In the genomic region with DNA sequence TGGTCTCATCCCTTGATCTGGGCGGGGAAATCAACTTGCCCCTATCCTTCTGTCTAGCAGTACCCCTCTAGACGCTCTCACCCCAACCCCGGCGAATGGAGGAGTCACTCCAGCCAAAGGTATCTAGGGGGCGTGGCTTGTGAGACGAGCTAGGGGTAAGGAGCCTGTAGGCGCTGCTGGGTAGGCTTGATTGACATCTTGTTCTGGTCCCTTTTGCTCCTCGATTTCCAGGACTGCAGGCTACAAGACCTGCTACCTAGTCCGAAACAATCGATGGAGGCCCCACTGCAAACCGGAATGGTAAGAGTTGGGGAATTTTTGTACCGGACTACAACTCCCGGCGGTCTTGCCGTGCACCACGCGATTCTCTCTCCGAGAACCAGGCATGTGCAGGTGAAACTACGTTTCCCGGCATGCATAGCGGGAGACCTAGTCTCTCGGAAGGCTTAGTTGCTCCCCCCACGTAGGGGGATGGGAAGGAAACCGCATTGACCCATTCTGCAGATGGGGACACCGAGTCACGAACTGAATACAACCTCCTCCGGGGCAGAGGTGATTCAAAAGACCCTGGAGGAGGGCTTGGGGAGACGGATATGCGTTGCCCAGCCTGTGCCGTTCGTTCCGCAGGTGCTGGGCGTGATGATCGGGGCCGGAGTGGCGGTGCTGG, we compare ENCODE assay signal across 8 mouse cellular contexts. TPM values are rescaled to one million over a fixed set of nuclear protein-coding genes. Genes with fewer than 3 reads are reported as not detected.
A peak's percentile ranks its signal among the peaks of the same experiment; 100 is the strongest.
DNase-seq lines count a peak whose midpoint lies in the region; ATAC-seq lines count a peak whose summit lies in the region.

No protein-coding gene starts in this region.

- no peaks in the 10 kb centered on the region for H3K79me2 ChIP-seq in macrophage (ENCODE audit: inconsistent target)

- WGBS in hindbrain, embryonic 16.5 days = under 1% methylated on average over 36 of the region's 36 CpGs
- WGBS in macrophage (ENCODE audit: missing documents) = 1% methylated on average over 34 of the region's 36 CpGs

- peak overlapping the region; percentile 75 for H3K27ac ChIP-seq in hindbrain, embryonic 16.5 days (ENCODE audit: low read depth, low read length)
- H3K27ac ChIP-seq in macrophage = peak overlapping the region; percentile 42

- H3K9ac ChIP-seq in hindbrain, embryonic 16.5 days (ENCODE audit: low read depth, low read length) = peak overlapping the region; percentile 71

- H3K9me3 ChIP-seq in hindbrain, embryonic 16.5 days (ENCODE audit: control insufficient read depth, low read length) = no peaks in the 10 kb centered on the region

- H3K36me3 ChIP-seq in hindbrain, embryonic 16.5 days (ENCODE audit: control insufficient read depth, insufficient read depth, low read length) = peaks cover 13% of the 10 kb centered on the region
- peaks cover 33% of the 10 kb centered on the region for H3K36me3 ChIP-seq in macrophage (ENCODE audit: inconsistent target)

- peak; percentile 90 for DNase-seq in WW6 (ENCODE audit: low read depth, low spot score)
- peak; percentile 79 to 89 for DNase-seq in cerebellum, postnatal 4 days (ENCODE audit: low spot score in 2 of 2)
- peak; percentile 95 for DNase-seq in gastrocnemius, adult 18-20 months (ENCODE audit: low spot score)
- peak; percentile 95 to 98 for DNase-seq in left cerebral cortex, adult 18-20 months (ENCODE audit: low spot score in 2 of 2)
- DNase-seq in right cerebral cortex, adult 18-20 months = peak; percentile 97
- peak; percentile 81 for DNase-seq in urinary bladder, postnatal 10 days (ENCODE audit: low spot score)

- H3K4me1 ChIP-seq in hindbrain, embryonic 16.5 days (ENCODE audit: control insufficient read depth, insufficient read depth, low read depth, low read length) = peaks cover 12% of the 10 kb centered on the region

- H3K27me3 ChIP-seq in hindbrain, embryonic 16.5 days (replicated peaks; ENCODE audit: control insufficient read depth, insufficient read depth, low read length) = no peaks in the 10 kb centered on the region

- peak; percentile 92 for ATAC-seq in hindbrain, embryonic 16.5 days

- H3K4me2 ChIP-seq in hindbrain, embryonic 16.5 days (ENCODE audit: low read length) = peak overlapping the region; percentile 86

- peak overlapping the region; percentile 55 for H3K4me3 ChIP-seq in hindbrain, embryonic 16.5 days (ENCODE audit: low read length)
- peak overlapping the region; percentile 89 for H3K4me3 ChIP-seq in macrophage (ENCODE audit: inconsistent target)

RNA-seq across cellular contexts. Expression of a gene that starts 1.4 kb away (rescaled TPM):
- total RNA-seq in gastrocnemius, adult 18-20 months (2021) = 10 to 100 TPM in 1 of 2 experiments, 1 to 10 TPM in 1; 8.0 to 10.0 TPM
- 43.1 and 52.0 TPM in 2 replicates for polyA plus RNA-seq in hindbrain, embryonic 16.5 days (2015; fragmentation: Nextera tagmentation; extraction: Ambion mirVana)
- total RNA-seq in left cerebral cortex, adult 18-20 months (2021) = 10 to 100 TPM; 66.3 to 76.8 TPM
- total RNA-seq in macrophage (2018; cell fraction: chromatin; rRNA removed) = 100 to 1,000 TPM in 17 of 26 experiments, 10 to 100 TPM in 9; 36.2 to 187 (median 120) TPM
- total RNA-seq in macrophage (2018; cell fraction: cytosol; rRNA removed) = 10 to 100 TPM in 19 of 26 experiments, 1 to 10 TPM in 7; 7.1 to 20.0 (median 11.5) TPM
- 10 to 100 TPM; 20.4 to 94.1 (median 54.3) TPM for total RNA-seq in macrophage (2018; cell fraction: nucleus; rRNA removed)
- 10.2 to 19.0 TPM (median 11.7 TPM) in 3 replicates for polyA plus RNA-seq in macrophage (2018)

RNA-seq across cellular contexts. Expression of a gene that starts 16.3 kb away (rescaled TPM):
- 10 to 100 TPM; 21.5 to 22.5 TPM for total RNA-seq in gastrocnemius, adult 18-20 months (2021)
- polyA plus RNA-seq in hindbrain, embryonic 16.5 days (2015; fragmentation: Nextera tagmentation; extraction: Ambion mirVana) = 113 and 119 TPM in 2 replicates
- 10 to 100 TPM; 82.2 to 92.0 TPM for total RNA-seq in left cerebral cortex, adult 18-20 months (2021)
- total RNA-seq in macrophage (2018; cell fraction: chromatin; rRNA removed) = 100 to 1,000 TPM in 25 of 26 experiments, 10 to 100 TPM in 1; 92.0 to 456 (median 213) TPM
- total RNA-seq in macrophage (2018; cell fraction: cytosol; rRNA removed) = 10 to 100 TPM; 46.9 to 82.0 (median 62.0) TPM
- total RNA-seq in macrophage (2018; cell fraction: nucleus; rRNA removed) = 100 to 1,000 TPM in 25 of 26 experiments, 10 to 100 TPM in 1; 85.7 to 533 (median 182) TPM
- 50.2 to 92.5 TPM (median 73.4 TPM) in 3 replicates for polyA plus RNA-seq in macrophage (2018)

RNA-seq across cellular contexts. Expression of a gene that starts 23.6 kb away (rescaled TPM):
- total RNA-seq in gastrocnemius, adult 18-20 months (2021) = 10 to 100 TPM; 39.1 to 39.4 TPM
- polyA plus RNA-seq in hindbrain, embryonic 16.5 days (2015; fragmentation: Nextera tagmentation; extraction: Ambion mirVana) = 55.3 and 65.3 TPM in 2 replicates
- 10 to 100 TPM; 34.3 to 34.6 TPM for total RNA-seq in left cerebral cortex, adult 18-20 months (2021)
- 1 to 10 TPM in 22 of 26 experiments, under 1 TPM in 4; 0.62 to 9.7 (median 3.1) TPM for total RNA-seq in macrophage (2018; cell fraction: chromatin; rRNA removed)
- 10 to 100 TPM in 10 of 26 experiments, 1 to 10 TPM in 16; 6.0 to 17.2 (median 9.6) TPM for total RNA-seq in macrophage (2018; cell fraction: cytosol; rRNA removed)
- total RNA-seq in macrophage (2018; cell fraction: nucleus; rRNA removed) = 10 to 100 TPM in 2 of 26 experiments, 1 to 10 TPM in 24; 1.7 to 15.2 (median 4.7) TPM
- polyA plus RNA-seq in macrophage (2018) = 7.9 to 23.2 TPM (median 13.3 TPM) in 3 replicates

RNA-seq across cellular contexts. Expression of a gene that starts 45.9 kb away (rescaled TPM):
- total RNA-seq in gastrocnemius, adult 18-20 months (2021) = not detected
- 0.39 and 0.60 TPM in 2 replicates for polyA plus RNA-seq in hindbrain, embryonic 16.5 days (2015; fragmentation: Nextera tagmentation; extraction: Ambion mirVana)
- not detected for total RNA-seq in left cerebral cortex, adult 18-20 months (2021)
- total RNA-seq in macrophage (2018; cell fraction: chromatin; rRNA removed) = not detected
- total RNA-seq in macrophage (2018; cell fraction: cytosol; rRNA removed) = not detected
- total RNA-seq in macrophage (2018; cell fraction: nucleus; rRNA removed) = not detected
- not detected in 3 replicates for polyA plus RNA-seq in macrophage (2018)

RNA-seq across cellular contexts. Expression of a gene that starts 49.1 kb away (rescaled TPM):
- 1 to 10 TPM; 1.9 to 3.2 TPM for total RNA-seq in gastrocnemius, adult 18-20 months (2021)
- polyA plus RNA-seq in hindbrain, embryonic 16.5 days (2015; fragmentation: Nextera tagmentation; extraction: Ambion mirVana) = 4.2 and 4.3 TPM in 2 replicates
- under 1 TPM; 0.33 to 0.77 TPM for total RNA-seq in left cerebral cortex, adult 18-20 months (2021)
- total RNA-seq in macrophage (2018; cell fraction: chromatin; rRNA removed) = 1 to 10 TPM in 13 of 26 experiments, under 1 TPM in 10, not detected in 3; 0.43 to 3.8 (median 1.7) TPM
- total RNA-seq in macrophage (2018; cell fraction: cytosol; rRNA removed) = 1 to 10 TPM in 4 of 26 experiments, under 1 TPM in 22; 0.36 to 1.2 (median 0.68) TPM
- 1 to 10 TPM in 15 of 26 experiments, under 1 TPM in 11; 0.29 to 5.2 (median 1.4) TPM for total RNA-seq in macrophage (2018; cell fraction: nucleus; rRNA removed)
- 1.0 to 2.3 TPM (median 1.1 TPM) in 3 replicates for polyA plus RNA-seq in macrophage (2018)

Comparison
In these comparisons a context has a peak if more than half of its experiments do, and no peak if none do; other contexts are left out.
1. Peak in every context shown above with its lines: DNase-seq, ATAC-seq, H3K4me3 ChIP-seq and H3K27ac ChIP-seq.
2. RNA of a gene that starts 1.4 kb away (total RNA-seq): 66.3 to 76.8 TPM in left cerebral cortex, adult 18-20 months; 8.0 to 10.0 TPM in gastrocnemius, adult 18-20 months; every median in the first group is over 4 times any median in the second.